Mouse (Mus musculus): ENCODE measurements around the gene Ccdc51. TPM values are rescaled to one million over a fixed set of nuclear protein-coding genes. Genes with fewer than 3 reads are reported as not detected.

The Ccdc51 gene
- total and polyA plus RNA-seq, 3 experiments = 15.1 to 28.4 TPM; not detected in 1

- Histone ChIP-seq H3K4me1 (ENCODE audit: control insufficient read depth in 1 of 2, insufficient read depth in 2 of 2, low read length in 2 of 2) (peaks cover 5 to 26% of the 10 kb centered on the region in 2 experiments), H3K36me3 (ENCODE audit: control insufficient read depth in 1 of 2, insufficient read depth in 2 of 2, low read length in 2 of 2) (peaks cover 0 to 24% of the 10 kb centered on the region in 2 experiments; a peak in 2 of 4 replicates), H3K27ac (ENCODE audit: control insufficient read depth, low read depth, low read length) (no peak overlapping the region), H3K9me3 (replicated peaks; ENCODE audit: insufficient read depth, low read length) (no peaks in the 10 kb centered on the region), H3K79me2 (ENCODE audit: control insufficient read depth, insufficient read depth, low read length, poor library complexity) (peaks cover 2% of the 10 kb centered on the region), H3K9ac (ENCODE audit: control insufficient read depth, low read depth, low read length, poor library complexity, severe bottlenecking) (no peak overlapping the region), H3K27me3 (ENCODE audit: control insufficient read depth in 1 of 2, insufficient read depth in 2 of 2, low read length in 2 of 2) (no peaks in the 10 kb centered on the region), H3K4me3 (ENCODE audit: control insufficient read depth in 1 of 2, insufficient read depth in 1 of 2, low read depth in 2 of 2, low read length in 2 of 2) (no peak overlapping the region)
- TF ChIP-seq EP300 (IDR thresholded peaks at IDR 0.05; ENCODE audit: low read depth in 1 of 2, low read length in 2 of 2) (no peak), KAT2A (conservative IDR thresholded peaks at IDR 0.05; ENCODE audit: low read depth, low read length) (no peak), MYC (IDR thresholded peaks at IDR 0.05; ENCODE audit: low read depth, low read length) (no peak), CHD1 (IDR thresholded peaks at IDR 0.05; ENCODE audit: low read depth, low read length) (no peak), ELF1 (IDR thresholded peaks at IDR 0.05; ENCODE audit: low read depth, low read length) (no peak), POLR2AphosphoS2 (IDR thresholded peaks at IDR 0.05; ENCODE audit: low read length) (no peak), ETS1 (IDR thresholded peaks at IDR 0.05; ENCODE audit: low read depth, low read length) (no peak), MAX (IDR thresholded peaks at IDR 0.05; ENCODE audit: low read length) (no peak), USF1 (IDR thresholded peaks at IDR 0.05; ENCODE audit: low read depth, low read length) (no peak), RAD21 (IDR thresholded peaks at IDR 0.05; ENCODE audit: low read depth, low read length) (no peak), HCFC1 (IDR thresholded peaks at IDR 0.05; ENCODE audit: low read depth, low read length) (no peak)
- no peak for DNase-seq (ENCODE audit: low read depth, low spot score)
These were observed 28.9 kb upstream of the Ccdc51 start for GRCm38 (mm10) chr9:109053366-109053765.

DNA sequence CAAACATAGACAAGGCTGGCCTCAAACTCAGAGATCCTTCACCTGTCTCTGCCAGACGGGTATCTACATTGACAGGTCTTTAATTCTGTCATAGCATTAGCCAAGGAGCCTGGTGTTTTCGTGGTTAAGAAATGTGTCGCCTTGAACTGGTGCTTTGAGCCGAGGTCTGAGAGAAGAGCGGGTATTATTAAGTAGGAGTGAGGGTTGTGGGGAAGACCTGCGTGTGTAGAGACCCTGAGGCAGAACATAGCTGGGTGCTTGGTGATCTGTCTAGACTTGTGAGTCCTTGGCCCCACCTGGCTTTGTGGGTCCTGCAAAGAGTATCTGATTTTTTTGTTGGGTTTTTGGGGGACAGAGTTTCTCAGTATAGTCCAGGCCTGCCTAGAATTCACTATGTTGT lies 28.4 kb upstream of the Ccdc51 start:
- Histone ChIP-seq H3K9me3 (replicated peaks; ENCODE audit: insufficient read depth, low read length) (no peaks in the 10 kb centered on the region), H3K9ac (ENCODE audit: control insufficient read depth, low read depth, low read length, poor library complexity, severe bottlenecking) (no peak overlapping the region), H3K27ac (ENCODE audit: control insufficient read depth, low read depth, low read length) (no peak overlapping the region), H3K4me3 (ENCODE audit: control insufficient read depth in 1 of 2, insufficient read depth in 1 of 2, low read depth in 2 of 2, low read length in 2 of 2) (no peak overlapping the region), H3K4me1 (ENCODE audit: control insufficient read depth in 1 of 2, insufficient read depth in 2 of 2, low read length in 2 of 2) (peaks cover 5 to 31% of the 10 kb centered on the region in 2 experiments), H3K79me2 (ENCODE audit: control insufficient read depth, insufficient read depth, low read length, poor library complexity) (peaks cover 4% of the 10 kb centered on the region), H3K27me3 (ENCODE audit: control insufficient read depth in 1 of 2, insufficient read depth in 2 of 2, low read length in 2 of 2) (no peaks in the 10 kb centered on the region), H3K36me3 (ENCODE audit: control insufficient read depth in 1 of 2, insufficient read depth in 2 of 2, low read length in 2 of 2) (peaks cover 0 to 26% of the 10 kb centered on the region in 2 experiments; a peak in 2 of 4 replicates)
- DNase-seq (ENCODE audit: low read depth, low spot score) = no peak
- TF ChIP-seq UBTF (IDR thresholded peaks at IDR 0.05; ENCODE audit: borderline replicate concordance, insufficient read depth, low read depth, low read length) (no peak), SMC3 (IDR thresholded peaks at IDR 0.05; ENCODE audit: low read depth, low read length) (no peak), TBP (IDR thresholded peaks at IDR 0.05; ENCODE audit: low read depth, low read length) (no peak), KAT2A (conservative IDR thresholded peaks at IDR 0.05; ENCODE audit: low read depth, low read length) (no peak), POLR2AphosphoS5 (IDR thresholded peaks at IDR 0.05; ENCODE audit: borderline replicate concordance, low read depth, low read length) (no peak), JUND (IDR thresholded peaks at IDR 0.05; ENCODE audit: low read depth, low read length) (no peak), EP300 (IDR thresholded peaks at IDR 0.05; ENCODE audit: low read depth in 1 of 2, low read length in 2 of 2) (no peak), NELFE (IDR thresholded peaks at IDR 0.05; ENCODE audit: low read depth, low read length) (no peak), USF1 (IDR thresholded peaks at IDR 0.05; ENCODE audit: low read depth, low read length) (no peak), ZMIZ1 (IDR thresholded peaks at IDR 0.05; ENCODE audit: low read depth, low read length) (no peak), MYB (IDR thresholded peaks at IDR 0.05; ENCODE audit: low read depth, low read length) (no peak), MAZ (IDR thresholded peaks at IDR 0.05; ENCODE audit: low read depth, low read length) (no peak), MYC (IDR thresholded peaks at IDR 0.05; ENCODE audit: low read depth, low read length) (no peak), SIN3A (IDR thresholded peaks at IDR 0.05; ENCODE audit: low read length) (no peak), CHD2 (IDR thresholded peaks at IDR 0.05; ENCODE audit: low read length) (no peak)

All from MEL (cell line).